Mouse (Mus musculus) adrenal gland (tissue): ENCODE data around the gene Ccl6.
"Not testable (repeated sequence)": the region's sequence is repeated elsewhere in the genome, so short reads cannot be mapped to it uniquely, and the experiment has no call there.

Source experiments
- intact Hi-C: fragments of 180-260 bp; cut with DNase I; formaldehyde crosslinking; loops from one replicate; pipeline ENCODE4 v1.15.1; 2025

The Ccl6 gene

GRCm38 (mm10) chr11:83563754-83564153, 29.1 kb downstream of the Ccl6 start:
- intact Hi-C loops: no loop called here

GRCm38 (mm10) chr11:83562311-83562887, 30.5 kb downstream of the Ccl6 start:
- intact Hi-C loops: no loop called here

GRCm38 (mm10) chr11:83560405-83560804, 32.5 kb downstream of the Ccl6 start:
- intact Hi-C loops: no loop called here

- intact Hi-C loops: no loop called here
Observed at GRCm38 (mm10) chr11:83557074-83557473, 35.8 kb downstream of the Ccl6 start.

GRCm38 (mm10) chr11:83556085-83556781, 36.7 kb downstream of the Ccl6 start:
- intact Hi-C loops: loop anchor here (1.0 kb wide), 1 partner anchor 183 kb away; no protein-coding TSS in a partner anchor

GRCm38 (mm10) chr11:83551668-83552067, 41.2 kb downstream of the Ccl6 start:
- intact Hi-C loops: no loop called here

- intact Hi-C loops: not testable (repeated sequence)
Observed at GRCm38 (mm10) chr11:83551037-83551436, 41.9 kb downstream of the Ccl6 start.

GRCm38 (mm10) chr11:83550186-83550632, 42.7 kb downstream of the Ccl6 start:
- intact Hi-C loops: no loop called here

GRCm38 (mm10) chr11:83544214-83544613, 48.7 kb downstream of the Ccl6 start:
- intact Hi-C loops: no loop called here

- intact Hi-C loops: no loop called here
Observed at GRCm38 (mm10) chr11:83541415-83541814, 51.5 kb downstream of the Ccl6 start.

- intact Hi-C loops: no loop called here
Observed at GRCm38 (mm10) chr11:83540931-83541330, 52.0 kb downstream of the Ccl6 start.

- intact Hi-C loops: no loop called here
Observed at GRCm38 (mm10) chr11:83538705-83539314, 54.1 kb downstream of the Ccl6 start.
